Mouse (Mus musculus): ENCODE results near the gene Hoxc13.

The Hoxc13 gene

DNA sequence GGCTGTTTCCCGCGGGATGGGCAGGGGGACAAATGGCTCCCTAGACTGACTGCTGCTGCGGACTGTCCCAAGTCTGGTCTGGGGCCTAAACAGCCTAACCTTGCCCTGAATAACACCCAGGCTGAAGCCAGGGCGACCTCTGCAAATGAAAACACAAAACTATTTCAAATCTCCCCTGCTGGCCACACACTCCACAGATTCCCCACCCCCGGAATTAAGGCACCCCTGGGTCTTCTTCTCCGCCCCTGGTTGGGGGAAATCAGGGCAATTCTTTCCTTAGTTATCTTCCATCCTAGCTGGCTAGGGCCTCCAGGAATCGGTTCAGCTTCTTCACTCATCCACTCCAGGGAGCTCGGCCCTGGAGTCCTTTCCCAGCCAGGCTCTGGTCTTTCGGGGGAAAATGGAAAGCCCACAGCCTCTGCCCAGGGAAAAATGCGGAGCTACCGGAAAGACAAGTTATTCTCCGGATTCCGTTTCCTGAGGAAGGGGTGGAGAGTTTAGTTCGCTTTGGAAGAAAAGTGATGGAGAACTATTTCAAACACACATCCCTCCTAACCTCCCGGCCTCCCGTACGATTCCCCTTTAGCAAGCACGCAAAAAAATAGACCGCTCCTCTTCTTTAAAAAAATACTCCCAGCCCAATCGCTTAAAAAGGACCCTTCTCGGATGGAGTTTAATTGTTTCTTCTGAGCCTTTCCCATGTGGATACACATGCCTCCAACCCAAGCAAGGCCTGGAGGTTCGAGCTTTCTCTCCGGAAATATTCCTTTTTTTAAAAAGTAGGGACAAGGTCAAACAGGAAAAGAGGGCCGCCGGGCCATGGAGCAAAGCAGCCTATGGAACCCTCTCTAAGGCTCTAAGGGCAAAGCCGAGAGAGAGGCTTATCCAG lies 44.3 kb downstream of the Hoxc13 start:
- no peak for DNase-seq

GRCm38 (mm10) chr15:102965892-102966775 lies 45.2 kb downstream of the Hoxc13 start:
- no peak for DNase-seq

- no peak for DNase-seq
Measured at GRCm38 (mm10) chr15:102966776-102967311, 45.9 kb downstream of the Hoxc13 start, which contains the start of gene Hoxc10. Hoxc10 (plus strand) TSS chr15:102966796.

DNA sequence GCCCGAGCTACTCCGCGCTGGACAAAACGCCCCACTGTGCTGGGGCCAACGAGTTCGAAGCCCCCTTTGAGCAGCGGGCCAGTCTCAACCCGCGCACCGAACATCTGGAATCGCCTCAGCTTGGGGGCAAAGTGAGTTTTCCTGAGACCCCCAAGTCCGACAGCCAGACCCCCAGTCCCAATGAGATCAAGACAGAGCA lies 46.3 kb downstream of the Hoxc13 start, which contains the start of gene Hoxc5:
Gene Hoxc5, plus strand, starts transcription at position 132 of the 199 bp plus-strand sequence.
- DNase-seq, result no peak

GRCm38 (mm10) chr15:102967511-102968397 lies 46.9 kb downstream of the Hoxc13 start:
- no peak for DNase-seq

DNA sequence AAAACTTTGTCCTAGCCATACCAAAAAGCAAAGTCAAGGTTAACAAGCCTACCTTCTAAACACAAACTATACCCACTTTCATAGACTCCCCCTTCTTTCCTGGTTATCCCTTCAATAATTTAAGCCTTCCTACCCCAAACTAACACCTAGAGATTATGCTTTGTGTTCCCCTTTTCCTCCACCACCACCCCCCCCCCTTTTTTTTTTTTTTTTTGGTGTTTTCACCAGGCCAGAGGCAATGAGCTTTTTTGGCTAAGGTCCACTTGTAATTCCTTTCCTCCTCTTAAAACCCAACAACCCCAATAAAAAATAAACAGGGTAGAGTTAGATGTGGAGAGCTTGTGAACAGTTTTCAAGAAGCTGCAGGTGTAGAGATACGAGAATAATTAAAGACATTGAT lies 48.4 kb downstream of the Hoxc13 start:
- DNase-seq, result no peak

- DNase-seq, result no peak
Measured at GRCm38 (mm10) chr15:102970740-102971139, 49.8 kb downstream of the Hoxc13 start.

DNA sequence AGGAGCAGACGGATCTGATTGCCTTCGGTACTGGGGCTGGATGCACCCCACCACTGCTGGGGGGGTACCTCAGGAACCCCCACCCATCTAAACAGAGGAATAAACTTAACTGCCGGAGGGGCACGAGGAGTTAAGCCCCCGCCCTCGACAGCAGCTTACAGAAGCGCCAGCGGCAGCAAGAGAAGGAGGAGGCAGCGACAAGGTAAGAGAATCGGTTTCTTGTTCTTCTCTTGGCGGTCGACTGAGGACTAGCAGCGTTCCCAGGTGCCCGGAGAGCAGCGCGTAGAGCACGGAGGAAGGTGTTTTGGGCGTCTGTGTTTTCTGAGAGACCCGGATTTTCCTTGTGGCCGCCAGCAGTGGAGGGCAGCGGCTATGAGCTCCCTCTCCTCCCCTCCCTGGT lies 51.4 kb downstream of the Hoxc13 start:
- no peak for DNase-seq

DNA sequence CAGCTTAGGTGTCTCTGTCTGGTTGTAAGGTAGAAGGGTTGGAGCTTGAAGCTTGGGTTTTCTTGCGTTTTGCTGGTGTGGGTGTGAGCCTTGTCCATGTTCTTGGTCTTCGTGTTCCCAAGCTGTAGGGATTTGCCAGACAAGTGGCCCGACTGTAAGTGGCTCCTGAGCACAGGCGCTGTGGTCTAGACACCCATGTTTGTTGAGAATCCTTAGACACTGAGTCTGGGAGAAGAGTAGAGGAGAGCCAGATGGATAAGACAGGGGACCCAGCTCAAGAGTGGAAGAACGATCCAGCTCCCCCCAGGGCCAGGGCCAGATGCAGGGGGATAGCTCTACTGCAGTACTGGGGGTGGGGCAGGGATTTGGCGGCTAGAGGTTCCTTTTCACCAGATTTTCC lies 51.9 kb downstream of the Hoxc13 start:
- DNase-seq, result no peak

DNA sequence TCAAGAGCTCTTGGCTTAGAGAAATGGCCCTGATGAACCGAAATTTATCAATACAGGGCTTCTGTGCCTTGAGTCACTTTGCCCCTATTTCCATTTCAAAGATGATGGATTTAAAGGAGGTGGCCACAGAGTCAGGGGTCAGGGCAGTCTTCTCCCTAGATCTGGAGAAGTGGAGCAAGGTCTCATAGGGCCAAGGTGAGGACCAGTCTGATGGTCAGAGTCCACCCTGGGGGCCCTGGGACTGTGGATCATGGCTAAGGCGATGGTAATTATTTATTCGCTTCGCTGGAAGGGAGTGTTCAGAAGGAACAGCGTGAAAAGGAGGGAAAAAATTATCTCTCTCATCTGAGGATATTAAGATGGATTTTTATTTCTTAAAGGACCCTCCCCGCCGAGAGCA lies 54.1 kb downstream of the Hoxc13 start:
- no peak for DNase-seq

- no peak for DNase-seq
Measured at GRCm38 (mm10) chr15:102975688-102976111, 54.8 kb downstream of the Hoxc13 start.

DNA sequence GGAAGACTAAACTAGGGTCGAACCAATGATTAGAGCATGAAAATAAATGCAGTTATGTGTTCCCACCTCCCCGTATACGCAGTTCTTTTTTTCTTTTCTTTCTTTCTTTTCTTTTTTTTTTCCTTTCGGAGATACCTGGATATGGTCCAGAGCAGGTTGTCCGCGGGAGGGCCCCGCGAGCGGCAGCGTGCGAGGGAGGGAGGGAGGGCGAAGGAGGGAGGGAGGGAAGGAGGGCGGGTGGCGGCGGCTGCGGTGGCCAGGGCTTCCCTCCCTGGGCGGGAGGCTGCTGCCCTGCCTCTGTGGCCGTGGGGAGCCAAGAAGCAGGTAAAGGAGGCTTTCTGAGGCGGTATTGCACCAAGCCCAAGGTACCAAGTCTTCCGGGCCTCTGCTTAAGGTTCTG lies 55.3 kb downstream of the Hoxc13 start, which contains the start of gene Hoxc9:
Gene Hoxc9, plus strand, starts transcription at position 269 of the 400 bp plus-strand sequence.
- no peak for DNase-seq

DNA sequence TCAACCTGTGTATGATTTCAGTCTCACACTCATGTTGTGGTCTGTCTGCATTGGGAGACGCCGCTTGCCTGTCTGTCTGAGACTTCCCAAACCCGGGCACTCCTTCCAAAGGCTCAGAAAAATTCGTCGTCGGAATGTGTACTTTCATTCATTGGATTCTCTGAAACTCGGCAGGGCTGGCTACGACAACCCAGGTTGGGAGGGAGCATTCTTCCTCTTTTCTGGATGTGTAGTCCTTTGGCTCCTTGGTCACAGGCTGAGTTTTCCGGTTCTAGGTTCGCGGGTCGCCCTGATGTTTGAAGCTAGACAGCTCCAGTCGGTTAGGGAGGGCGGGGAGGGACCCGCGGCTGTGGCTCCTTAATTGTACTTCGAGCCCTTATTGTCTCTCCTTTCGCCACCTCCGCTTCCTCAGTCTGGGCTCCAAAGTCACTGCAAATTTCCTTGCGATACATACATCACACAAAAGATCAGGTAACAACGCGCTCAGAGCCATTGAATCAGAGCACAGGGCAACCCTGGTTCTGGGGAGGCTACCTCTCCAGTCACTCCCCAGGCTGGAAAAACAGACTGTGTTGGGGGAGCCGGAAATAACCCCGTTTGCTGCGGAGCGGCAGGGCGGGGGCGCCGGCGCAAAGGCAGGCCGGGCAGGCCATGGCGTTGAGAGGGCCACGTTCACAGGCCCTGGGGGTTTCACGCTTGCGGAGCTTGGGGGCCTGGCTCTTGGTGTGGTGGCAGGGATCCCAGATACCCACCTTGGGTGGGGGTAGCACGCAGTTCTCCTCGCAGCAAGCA lies 55.9 kb downstream of the Hoxc13 start:
- DNase-seq, result no peak

GRCm38 (mm10) chr15:102977423-102977974 lies 56.6 kb downstream of the Hoxc13 start:
- no peak for DNase-seq

Measured in cerebellum, adult 9-11 months (tissue).